Mouse (Mus musculus) frontal cortex, adult (tissue): ENCODE data around the gene Tspan3.

Experiments
- ATAC-seq: cut with Nextera tagmentation; 2 replicates; pipeline ENCODE4 v1.9.2; 2017; ENCODE audit warnings: mild to moderate bottlenecking, moderate library complexity, mixed read lengths; ENCODE audit not compliant: low TSS enrichment

Gene Tspan3

GRCm38 (mm10) chr9:56118091-56118490 lies 47.2 kb downstream of the Tspan3 start:
- no peak for ATAC-seq

- ATAC-seq = no peak
Observed at GRCm38 (mm10) chr9:56108174-56108573, 57.1 kb downstream of the Tspan3 start.

GRCm38 (mm10) chr9:56107527-56107926 lies 57.8 kb downstream of the Tspan3 start:
- ATAC-seq = no peak

GRCm38 (mm10) chr9:56106274-56107072 lies 58.8 kb downstream of the Tspan3 start:
- no peak for ATAC-seq

- ATAC-seq = no peak
Observed at GRCm38 (mm10) chr9:56104921-56105320, 60.4 kb downstream of the Tspan3 start.

GRCm38 (mm10) chr9:56101022-56101421 lies 64.3 kb downstream of the Tspan3 start:
- ATAC-seq = no peak

- ATAC-seq = no peak
Observed at GRCm38 (mm10) chr9:56100041-56100522, 65.2 kb downstream of the Tspan3 start.

GRCm38 (mm10) chr9:56097584-56098298 lies 67.5 kb downstream of the Tspan3 start:
- ATAC-seq = no peak

- ATAC-seq = no peak
Observed at GRCm38 (mm10) chr9:56092102-56092501, 73.2 kb downstream of the Tspan3 start.

- no peak for ATAC-seq
Observed at GRCm38 (mm10) chr9:56090546-56091225, 74.6 kb downstream of the Tspan3 start.

- peak; percentile 78 for ATAC-seq
Observed at GRCm38 (mm10) chr9:56089778-56090520, 75.3 kb downstream of the Tspan3 start, which contains the start of gene Pstpip1. TSS of gene Pstpip1 (plus strand) at chr9:56089962.

GRCm38 (mm10) chr9:56086524-56086923 lies 78.8 kb downstream of the Tspan3 start:
- no peak for ATAC-seq
